Mouse (Mus musculus): ENCODE data around the gene Zmynd10. TPM values are rescaled to one million over a fixed set of nuclear protein-coding genes. Genes with fewer than 3 reads are reported as not detected.

Gene Zmynd10
- polyA plus RNA-seq, 1 experiment = 0.43 TPM

DNA sequence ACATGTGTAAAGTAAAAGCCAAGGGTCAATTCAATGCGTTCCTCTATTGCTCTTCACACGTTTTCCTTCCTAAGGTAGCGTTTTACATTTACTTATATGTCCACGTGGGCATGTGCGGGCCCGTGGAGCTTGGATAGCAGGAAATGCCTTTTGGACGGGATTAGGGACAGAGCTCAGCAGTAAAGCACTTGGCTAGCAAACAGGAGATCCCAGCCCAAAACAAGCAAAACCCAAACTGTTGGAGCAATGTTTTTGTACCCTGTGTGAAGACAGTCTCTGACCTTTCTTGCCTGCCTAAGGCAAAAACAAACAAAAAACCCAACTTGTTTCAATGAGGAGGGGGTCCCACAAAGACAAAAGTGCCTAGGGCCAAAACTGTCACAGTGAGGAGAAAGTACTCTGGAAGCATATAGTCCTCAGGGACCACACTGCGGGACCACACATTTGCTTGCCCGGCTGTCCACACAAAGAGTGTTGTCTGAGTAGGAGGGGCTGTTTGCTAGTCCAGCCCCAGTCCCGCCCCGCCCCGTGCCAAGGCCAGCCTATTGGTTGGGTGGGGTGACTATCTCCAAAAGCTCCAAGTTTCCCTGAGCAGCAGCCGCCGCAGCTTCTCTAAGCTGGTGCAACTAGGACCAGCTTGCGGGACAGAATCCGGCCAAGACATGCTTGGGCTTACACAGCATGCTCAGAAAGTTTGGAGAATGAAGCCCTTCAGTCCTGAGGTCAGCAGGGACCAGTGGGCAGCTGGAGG is 29.4 kb downstream of the Zmynd10 start, which contains the start of gene Hyal1:
Gene Hyal1, plus strand, starts transcription at position 571 of the 751 bp plus-strand sequence.
- no peak for TF ChIP-seq MAX (IDR thresholded peaks at IDR 0.05)
- no peak for TF ChIP-seq FOSL1 (IDR thresholded peaks at IDR 0.05; ENCODE audit: insufficient read depth, low read length, poor library complexity, severe bottlenecking)
- no peak for TF ChIP-seq USF1 (IDR thresholded peaks at IDR 0.05; ENCODE audit: low read depth)
- no peak for TF ChIP-seq CEBPB (IDR thresholded peaks at IDR 0.05; ENCODE audit: low read depth)
- TF ChIP-seq CTCF (IDR thresholded peaks at IDR 0.05; ENCODE audit: control insufficient read depth, insufficient read depth, insufficient read length) = no peak
- no peak for TF ChIP-seq MYOG (IDR thresholded peaks at IDR 0.05; ENCODE audit: control insufficient read depth, extremely low read depth, insufficient read length)
- no peak for TF ChIP-seq MYOD1 (IDR thresholded peaks at IDR 0.05; ENCODE audit: control insufficient read depth, insufficient read length, low read depth)
- Histone ChIP-seq H3K79me2 (ENCODE audit: control insufficient read depth, insufficient read depth) (peaks cover 10% of the 10 kb centered on the region), H3ac (ENCODE audit: control insufficient read depth, insufficient read length, low read depth) (peak within 1 kb of the TSS; percentile 46), H3K27me3 (ENCODE audit: control insufficient read depth, insufficient read depth, insufficient read length) (no peaks in the 10 kb centered on the region), H3K36me3 (ENCODE audit: control insufficient read depth, insufficient read depth) (peaks cover 10% of the 10 kb centered on the region), H3K4me3 (ENCODE audit: insufficient read depth, poor library complexity, severe bottlenecking) (no peak within 1 kb of the TSS), H3K79me3 (ENCODE audit: low read depth) (peaks cover 2% of the 10 kb centered on the region)

DNA sequence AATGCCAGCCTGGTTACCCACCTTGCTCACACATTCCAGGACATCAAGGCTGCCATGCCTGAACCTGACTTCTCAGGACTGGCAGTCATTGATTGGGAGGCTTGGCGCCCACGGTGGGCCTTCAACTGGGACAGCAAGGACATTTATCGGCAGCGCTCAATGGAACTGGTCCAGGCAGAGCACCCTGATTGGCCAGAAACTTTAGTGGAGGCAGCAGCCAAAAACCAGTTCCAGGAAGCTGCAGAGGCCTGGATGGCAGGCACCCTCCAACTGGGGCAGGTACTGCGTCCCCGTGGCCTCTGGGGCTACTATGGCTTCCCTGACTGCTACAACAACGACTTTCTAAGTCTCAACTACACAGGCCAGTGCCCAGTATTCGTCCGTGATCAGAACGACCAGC is 30.8 kb downstream of the Zmynd10 start:
- H3K4me3 ChIP-seq (ENCODE audit: insufficient read depth, poor library complexity, severe bottlenecking) = no peak overlapping the region
- H3K27me3 ChIP-seq (ENCODE audit: control insufficient read depth, insufficient read depth, insufficient read length) = no peaks in the 10 kb centered on the region
- peaks cover 10% of the 10 kb centered on the region for H3K79me2 ChIP-seq (ENCODE audit: control insufficient read depth, insufficient read depth)
- H3ac ChIP-seq (ENCODE audit: control insufficient read depth, insufficient read length, low read depth) = no peak overlapping the region
- TF ChIP-seq MYOD1 (IDR thresholded peaks at IDR 0.05; ENCODE audit: control insufficient read depth, insufficient read length, low read depth) (no peak), CTCF (IDR thresholded peaks at IDR 0.05; ENCODE audit: control insufficient read depth, insufficient read depth, insufficient read length) (no peak), MYOG (IDR thresholded peaks at IDR 0.05; ENCODE audit: control insufficient read depth, extremely low read depth, insufficient read length) (no peak), FOSL1 (IDR thresholded peaks at IDR 0.05; ENCODE audit: insufficient read depth, low read length, poor library complexity, severe bottlenecking) (no peak), USF1 (IDR thresholded peaks at IDR 0.05; ENCODE audit: low read depth) (no peak), CEBPB (IDR thresholded peaks at IDR 0.05; ENCODE audit: low read depth) (no peak)
- peaks cover 3% of the 10 kb centered on the region for H3K36me3 ChIP-seq (ENCODE audit: control insufficient read depth, insufficient read depth)
- H3K79me3 ChIP-seq (ENCODE audit: low read depth) = no peaks in the 10 kb centered on the region

DNA sequence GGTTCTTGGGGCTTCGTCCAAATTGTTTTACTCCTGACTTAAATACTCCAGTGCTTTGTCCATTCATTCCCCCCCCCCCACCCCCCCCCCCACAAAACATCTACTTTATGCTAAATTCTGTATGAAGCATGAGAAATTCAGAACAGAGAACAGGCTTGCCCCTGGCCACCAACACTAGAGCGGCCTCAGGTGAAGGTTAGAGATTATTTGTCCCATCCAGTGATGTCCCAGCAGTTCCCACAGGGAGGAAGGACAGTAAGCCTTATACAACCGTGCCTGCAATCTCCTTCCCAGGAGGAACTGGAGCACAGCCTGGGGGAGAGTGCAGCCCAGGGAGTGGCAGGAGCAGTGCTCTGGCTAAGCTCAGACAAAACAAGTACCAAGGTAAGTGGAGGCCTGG is 31.5 kb downstream of the Zmynd10 start, which contains the start of gene Naa80:
Gene Naa80, plus strand, starts transcription at position 301 of the 400 bp plus-strand sequence.
- Histone ChIP-seq H3K36me3 (ENCODE audit: control insufficient read depth, insufficient read depth) (no peaks in the 10 kb centered on the region), H3K79me2 (ENCODE audit: control insufficient read depth, insufficient read depth) (peaks cover 10% of the 10 kb centered on the region), H3K79me3 (ENCODE audit: low read depth) (no peaks in the 10 kb centered on the region), H3ac (ENCODE audit: control insufficient read depth, insufficient read length, low read depth) (no peak within 1 kb of the TSS), H3K4me3 (ENCODE audit: insufficient read depth, poor library complexity, severe bottlenecking) (no peak within 1 kb of the TSS), H3K27me3 (ENCODE audit: control insufficient read depth, insufficient read depth, insufficient read length) (no peaks in the 10 kb centered on the region)
- TF ChIP-seq USF1 (IDR thresholded peaks at IDR 0.05; ENCODE audit: low read depth) (no peak), CTCF (IDR thresholded peaks at IDR 0.05; ENCODE audit: control insufficient read depth, insufficient read depth, insufficient read length) (no peak), CEBPB (IDR thresholded peaks at IDR 0.05; ENCODE audit: low read depth) (no peak), MYOG (IDR thresholded peaks at IDR 0.05; ENCODE audit: control insufficient read depth, extremely low read depth, insufficient read length) (no peak), MYOD1 (IDR thresholded peaks at IDR 0.05; ENCODE audit: control insufficient read depth, insufficient read length, low read depth) (no peak), MAX (IDR thresholded peaks at IDR 0.05) (no peak), FOSL1 (IDR thresholded peaks at IDR 0.05; ENCODE audit: insufficient read depth, low read length, poor library complexity, severe bottlenecking) (no peak)

DNA sequence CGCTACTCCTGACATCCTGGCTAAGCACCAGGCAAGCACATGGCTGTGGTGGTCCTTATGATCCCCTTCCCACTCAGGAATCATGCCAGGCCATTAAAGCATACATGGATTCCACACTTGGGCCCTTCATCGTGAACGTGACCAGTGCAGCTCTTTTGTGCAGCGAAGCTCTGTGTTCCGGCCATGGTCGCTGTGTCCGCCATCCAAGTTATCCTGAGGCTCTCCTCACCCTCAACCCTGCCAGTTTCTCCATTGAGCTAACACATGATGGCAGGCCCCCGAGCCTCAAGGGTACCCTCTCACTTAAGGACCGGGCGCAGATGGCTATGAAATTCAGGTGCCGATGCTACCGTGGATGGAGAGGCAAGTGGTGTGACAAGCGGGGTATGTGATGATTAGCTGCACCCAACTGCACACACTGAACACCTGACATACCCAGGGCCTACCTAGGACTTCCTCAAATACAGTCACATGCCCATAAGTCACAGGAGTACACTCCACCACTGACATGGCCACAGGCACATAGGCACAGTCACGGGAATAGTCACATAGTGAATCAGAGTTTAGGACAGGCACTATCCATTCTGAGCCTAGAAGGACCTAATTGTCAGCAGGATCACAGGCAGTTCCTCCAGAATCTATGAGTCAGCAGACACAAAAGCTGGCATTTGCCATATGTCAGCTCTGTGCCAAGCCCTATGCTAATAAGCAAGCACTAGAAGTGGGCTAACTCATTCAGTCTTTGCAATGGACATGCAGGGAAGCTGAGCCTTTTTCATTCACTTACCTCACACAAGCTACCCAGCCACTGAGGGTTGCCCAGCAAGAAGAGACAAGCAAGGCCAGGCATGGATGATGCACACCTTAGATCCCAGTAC is 32.2 kb downstream of the Zmynd10 start:
- Histone ChIP-seq H3ac (ENCODE audit: control insufficient read depth, insufficient read length, low read depth) (no peak overlapping the region), H3K4me3 (ENCODE audit: insufficient read depth, poor library complexity, severe bottlenecking) (no peak overlapping the region), H3K79me2 (ENCODE audit: control insufficient read depth, insufficient read depth) (peaks cover 10% of the 10 kb centered on the region), H3K36me3 (ENCODE audit: control insufficient read depth, insufficient read depth) (no peaks in the 10 kb centered on the region), H3K79me3 (ENCODE audit: low read depth) (no peaks in the 10 kb centered on the region), H3K27me3 (ENCODE audit: control insufficient read depth, insufficient read depth, insufficient read length) (no peaks in the 10 kb centered on the region)
- TF ChIP-seq MYOD1 (IDR thresholded peaks at IDR 0.05; ENCODE audit: control insufficient read depth, insufficient read length, low read depth) = no peak
- TF ChIP-seq USF1 (IDR thresholded peaks at IDR 0.05; ENCODE audit: low read depth) = no peak
- TF ChIP-seq FOSL1 (IDR thresholded peaks at IDR 0.05; ENCODE audit: insufficient read depth, low read length, poor library complexity, severe bottlenecking) = no peak
- no peak for TF ChIP-seq CTCF (IDR thresholded peaks at IDR 0.05; ENCODE audit: control insufficient read depth, insufficient read depth, insufficient read length)
- TF ChIP-seq MAX (IDR thresholded peaks at IDR 0.05) = no peak
- no peak for TF ChIP-seq MYOG (IDR thresholded peaks at IDR 0.05; ENCODE audit: control insufficient read depth, extremely low read depth, insufficient read length)
- no peak for TF ChIP-seq CEBPB (IDR thresholded peaks at IDR 0.05; ENCODE audit: low read depth)

DNA sequence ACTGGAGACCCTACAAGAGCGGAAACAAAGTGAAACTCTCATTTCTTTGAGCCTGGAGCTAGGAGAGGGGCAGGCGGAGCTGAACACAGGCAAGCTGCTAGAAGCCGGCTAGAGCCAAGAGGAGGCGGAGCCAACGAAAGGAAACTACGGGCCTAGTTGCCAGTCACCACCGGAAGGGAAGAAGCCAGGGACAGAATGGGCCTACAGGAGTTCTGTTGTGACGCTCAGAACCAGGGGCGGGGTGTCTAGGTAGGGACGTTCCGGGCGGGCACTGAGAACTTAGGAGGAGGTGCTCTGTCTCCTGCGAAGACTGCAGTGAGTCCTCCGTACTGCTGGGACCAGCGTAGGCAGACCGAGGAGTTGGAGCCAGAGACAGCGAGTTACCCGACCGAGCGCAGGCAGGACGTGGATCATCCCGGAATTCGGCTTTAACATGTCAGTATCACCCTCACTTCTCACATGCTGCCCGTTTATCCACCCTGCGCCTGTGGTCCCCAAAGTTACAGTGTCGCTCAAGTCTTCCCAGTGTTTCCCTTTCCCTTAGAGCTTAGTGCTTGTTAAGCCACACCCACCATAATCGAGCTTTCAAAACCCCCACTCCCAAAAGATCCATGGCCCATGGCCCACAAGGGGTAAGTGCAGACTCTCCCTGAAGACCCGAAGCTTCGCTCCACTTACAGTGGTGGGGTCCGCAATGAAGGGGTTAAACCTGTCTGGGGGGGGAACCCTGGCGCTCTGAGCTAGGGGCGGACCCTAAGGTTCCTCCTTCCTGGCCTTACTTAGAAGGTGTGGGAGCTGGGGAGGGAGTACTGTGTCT is 33.6 kb downstream of the Zmynd10 start, which contains the start of gene Hyal3:
Gene Hyal3, plus strand, starts transcription at position 318 of the 817 bp plus-strand sequence.
- Histone ChIP-seq H3K79me3 (ENCODE audit: low read depth) (no peaks in the 10 kb centered on the region), H3K27me3 (ENCODE audit: control insufficient read depth, insufficient read depth, insufficient read length) (no peaks in the 10 kb centered on the region), H3ac (ENCODE audit: control insufficient read depth, insufficient read length, low read depth) (peak within 1 kb of the TSS; percentile 64), H3K36me3 (ENCODE audit: control insufficient read depth, insufficient read depth) (no peaks in the 10 kb centered on the region), H3K4me3 (ENCODE audit: insufficient read depth, poor library complexity, severe bottlenecking) (peak within 1 kb of the TSS; percentile 47), H3K79me2 (ENCODE audit: control insufficient read depth, insufficient read depth) (peaks cover 10% of the 10 kb centered on the region)
- no peak for TF ChIP-seq CTCF (IDR thresholded peaks at IDR 0.05; ENCODE audit: control insufficient read depth, insufficient read depth, insufficient read length)
- TF ChIP-seq CEBPB (IDR thresholded peaks at IDR 0.05; ENCODE audit: low read depth) = no peak
- TF ChIP-seq MYOD1 (IDR thresholded peaks at IDR 0.05; ENCODE audit: control insufficient read depth, insufficient read length, low read depth) = no peak
- no peak for TF ChIP-seq MAX (IDR thresholded peaks at IDR 0.05)
- no peak for TF ChIP-seq FOSL1 (IDR thresholded peaks at IDR 0.05; ENCODE audit: insufficient read depth, low read length, poor library complexity, severe bottlenecking)
- TF ChIP-seq MYOG (IDR thresholded peaks at IDR 0.05; ENCODE audit: control insufficient read depth, extremely low read depth, insufficient read length) = no peak
- no peak for TF ChIP-seq USF1 (IDR thresholded peaks at IDR 0.05; ENCODE audit: low read depth)

Data from C2C12 (cell line).